Mouse (Mus musculus): Measurements from ENCODE around the gene Bet1. TPM values are rescaled to one million over a fixed set of nuclear protein-coding genes. Genes with fewer than 3 reads are reported as not detected.

Bet1 gene
- polyA plus RNA-seq (2014; fragmentation: Nextera tagmentation; extraction: Ambion mirVana) = 62.0 and 73.0 TPM in 2 replicates

DNA sequence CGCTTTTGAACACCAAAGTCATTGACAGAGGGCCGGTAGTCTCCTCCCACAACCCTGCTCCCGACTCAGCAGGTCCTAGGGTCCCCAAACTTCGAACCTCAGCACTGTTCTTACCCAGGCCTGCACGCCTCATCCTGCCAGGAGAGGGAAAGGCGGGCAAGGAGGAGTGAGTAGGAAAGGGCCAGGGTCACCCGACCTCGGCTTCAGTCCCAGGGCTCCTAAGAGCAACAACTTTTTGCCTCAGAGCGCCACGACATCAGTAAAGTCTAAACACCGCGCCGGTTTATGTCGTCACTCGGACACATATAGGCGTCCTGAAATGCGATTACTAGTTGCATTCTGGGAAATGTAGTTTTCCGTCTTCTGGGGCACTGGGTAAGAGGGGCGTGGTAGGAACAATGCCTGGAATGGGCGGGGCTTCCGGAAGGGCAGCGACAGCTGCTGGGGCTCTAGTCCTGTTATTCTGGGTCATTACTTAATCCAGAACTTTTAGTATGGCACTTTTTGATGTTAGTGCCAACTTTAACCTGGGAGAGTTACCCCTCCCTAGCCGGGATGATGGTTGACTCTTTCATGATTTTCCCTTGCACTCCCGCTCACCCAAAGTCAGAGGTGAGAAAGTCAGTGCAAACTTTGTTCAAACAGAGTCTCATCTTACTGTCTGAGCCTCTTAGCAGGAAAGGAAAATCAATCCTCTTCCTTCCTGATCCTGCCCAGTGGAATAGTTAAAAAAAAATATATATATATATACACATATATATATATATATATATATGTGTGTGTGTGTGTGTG lies at the start of gene Bet1:
TSS of gene Bet1 (minus strand) at position 310 of the 792 bp plus-strand sequence.
- H3K36me3 ChIP-seq (ENCODE audit: control insufficient read depth, insufficient read depth, low read length) = no peaks in the 10 kb centered on the region
- H3K9me3 ChIP-seq (ENCODE audit: control insufficient read depth, low read length) = no peaks in the 10 kb centered on the region
- H3K27me3 ChIP-seq (ENCODE audit: control insufficient read depth, insufficient read depth, low read length) = no peaks in the 10 kb centered on the region
- under 1% methylated on average over 24 of the region's 24 CpGs for WGBS
- DNase-seq (ENCODE audit: low spot score, missing footprints) = peak; percentile 99
- peak within 1 kb of the TSS; percentile 72 for H3K9ac ChIP-seq (ENCODE audit: low read length)
- peak within 1 kb of the TSS; percentile 68 for H3K4me2 ChIP-seq
- peaks cover 2% of the 10 kb centered on the region; the same call in 1 of the 2 replicates for H3K4me1 ChIP-seq (ENCODE audit: control insufficient read depth, insufficient read depth, low read length)
- ATAC-seq (ENCODE audit: low FRiP score) = peak; percentile 100
- H3K27ac ChIP-seq (ENCODE audit: low read depth, low read length) = no peak within 1 kb of the TSS
- peak within 1 kb of the TSS; percentile 81 for H3K4me3 ChIP-seq (ENCODE audit: low read depth, low read length)

DNA sequence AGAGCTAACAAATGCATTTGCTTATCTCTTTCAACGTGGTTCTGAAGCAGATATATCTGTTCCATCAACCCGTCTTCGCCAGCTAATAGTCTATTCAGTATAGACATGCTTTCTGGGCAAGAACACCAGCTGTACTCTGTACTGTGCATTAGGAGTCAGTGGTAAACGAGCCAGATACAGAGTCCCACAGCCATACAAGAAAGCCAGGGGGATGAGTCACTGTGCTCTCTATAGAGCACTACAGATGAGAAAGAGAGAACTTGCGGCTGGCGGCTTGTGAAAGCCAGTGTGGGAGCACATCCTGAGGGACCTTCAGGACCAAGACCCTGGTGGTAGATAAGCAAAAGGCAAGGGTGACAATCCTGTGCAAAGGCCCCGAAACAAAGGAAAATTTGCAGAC lies 45.5 kb upstream of the Bet1 start:
- Histone ChIP-seq H3K27ac (ENCODE audit: low read depth, low read length) (no peak overlapping the region), H3K4me1 (ENCODE audit: control insufficient read depth, insufficient read depth, low read length) (no peaks in the 10 kb centered on the region), H3K9ac (ENCODE audit: low read length) (no peak overlapping the region), H3K27me3 (ENCODE audit: control insufficient read depth, insufficient read depth, low read length) (no peaks in the 10 kb centered on the region), H3K4me3 (ENCODE audit: low read depth, low read length) (no peak overlapping the region), H3K9me3 (ENCODE audit: control insufficient read depth, low read length) (no peaks in the 10 kb centered on the region), H3K36me3 (ENCODE audit: control insufficient read depth, insufficient read depth, low read length) (no peaks in the 10 kb centered on the region), H3K4me2 (no peak overlapping the region)
- DNase-seq (ENCODE audit: low spot score, missing footprints) (no peak), ATAC-seq (ENCODE audit: low FRiP score) (no peak)
- 79% methylated on average over 7 of the region's 7 CpGs for WGBS

DNA sequence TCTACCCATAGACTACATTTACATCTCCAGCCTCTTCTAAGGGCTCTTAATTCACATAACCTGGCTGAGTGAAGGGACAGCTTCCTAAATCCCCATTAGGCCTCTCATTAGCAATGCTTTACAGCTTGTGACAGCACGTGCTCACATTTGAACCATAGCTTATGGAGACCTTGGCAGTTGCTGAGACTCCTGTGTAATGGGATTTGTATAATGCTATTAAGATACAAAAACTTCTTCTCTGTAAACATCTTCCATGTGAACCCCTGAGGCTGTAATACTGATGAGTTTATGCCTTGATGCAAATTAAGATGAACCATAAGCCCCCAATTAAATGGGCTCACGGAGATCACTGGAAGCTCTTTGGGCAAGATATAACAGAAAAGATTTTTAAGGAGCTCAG lies 44.4 kb upstream of the Bet1 start:
- ATAC-seq (ENCODE audit: low FRiP score) = no peak
- Histone ChIP-seq H3K27me3 (ENCODE audit: control insufficient read depth, insufficient read depth, low read length) (no peaks in the 10 kb centered on the region), H3K36me3 (ENCODE audit: control insufficient read depth, insufficient read depth, low read length) (no peaks in the 10 kb centered on the region), H3K9ac (ENCODE audit: low read length) (no peak overlapping the region), H3K4me2 (no peak overlapping the region), H3K4me3 (ENCODE audit: low read depth, low read length) (no peak overlapping the region), H3K27ac (ENCODE audit: low read depth, low read length) (no peak overlapping the region), H3K9me3 (ENCODE audit: control insufficient read depth, low read length) (no peaks in the 10 kb centered on the region), H3K4me1 (ENCODE audit: control insufficient read depth, insufficient read depth, low read length) (no peaks in the 10 kb centered on the region)
- no peak for DNase-seq (ENCODE audit: low spot score, missing footprints)
- 45% methylated on average over 2 of the region's 2 CpGs for WGBS

DNA sequence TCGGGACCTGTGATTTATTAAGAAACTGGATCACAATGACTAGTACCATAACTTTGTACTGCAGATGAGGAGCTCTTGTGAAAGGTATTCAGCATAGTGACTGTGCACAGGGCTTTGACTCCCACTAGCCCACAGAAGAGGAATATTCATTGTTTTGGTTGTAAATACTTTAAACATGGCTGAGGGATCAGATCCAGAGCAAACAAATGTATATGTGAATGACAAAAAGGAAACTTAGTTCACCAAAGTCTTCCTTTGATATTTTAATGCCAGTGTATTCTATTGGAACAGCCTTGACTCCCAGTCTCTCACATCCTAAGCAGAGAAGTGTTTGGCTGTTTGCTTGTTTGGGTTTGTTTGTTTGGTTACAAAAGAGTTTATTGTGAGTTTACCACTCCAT lies 31.8 kb upstream of the Bet1 start:
- H3K27ac ChIP-seq (ENCODE audit: low read depth, low read length) = no peak overlapping the region
- no peak for DNase-seq (ENCODE audit: low spot score, missing footprints)
- H3K27me3 ChIP-seq (ENCODE audit: control insufficient read depth, insufficient read depth, low read length) = no peaks in the 10 kb centered on the region
- no peaks in the 10 kb centered on the region for H3K9me3 ChIP-seq (ENCODE audit: control insufficient read depth, low read length)
- no peak overlapping the region for H3K4me2 ChIP-seq
- no peak overlapping the region for H3K4me3 ChIP-seq (ENCODE audit: low read depth, low read length)
- no peaks in the 10 kb centered on the region for H3K4me1 ChIP-seq (ENCODE audit: control insufficient read depth, insufficient read depth, low read length)
- H3K9ac ChIP-seq (ENCODE audit: low read length) = no peak overlapping the region
- no peaks in the 10 kb centered on the region for H3K36me3 ChIP-seq (ENCODE audit: control insufficient read depth, insufficient read depth, low read length)
- no peak for ATAC-seq (ENCODE audit: low FRiP score)
- WGBS = 65% methylated on average over 1 of the region's 1 CpGs

DNA sequence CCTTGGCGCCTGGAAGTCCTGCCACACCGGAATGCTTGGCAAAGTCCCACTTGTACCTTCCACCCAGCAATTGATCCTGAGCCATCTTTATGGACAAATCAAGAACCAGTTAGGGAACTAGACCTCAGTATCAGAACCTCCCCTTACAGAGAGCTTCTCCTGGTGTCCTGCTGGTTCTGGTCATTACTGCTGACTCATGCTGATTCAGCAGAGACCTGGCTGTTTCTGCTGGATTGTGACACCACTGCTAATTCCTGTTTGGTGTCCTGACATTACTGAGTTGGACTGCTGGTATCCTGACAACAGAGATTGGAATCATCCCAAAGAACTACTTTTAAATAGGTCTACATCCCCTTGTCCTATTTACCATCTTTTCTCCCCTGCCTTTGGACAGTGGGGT lies 3.7 kb upstream of the Bet1 start:
- WGBS = 79% methylated on average over 2 of the region's 2 CpGs
- Histone ChIP-seq H3K36me3 (ENCODE audit: control insufficient read depth, insufficient read depth, low read length) (no peaks in the 10 kb centered on the region), H3K4me2 (no peak overlapping the region), H3K9ac (ENCODE audit: low read length) (no peak overlapping the region), H3K27ac (ENCODE audit: low read depth, low read length) (no peak overlapping the region), H3K4me1 (ENCODE audit: control insufficient read depth, insufficient read depth, low read length) (peaks cover 2% of the 10 kb centered on the region; the same call in 1 of the 2 replicates), H3K4me3 (ENCODE audit: low read depth, low read length) (no peak overlapping the region), H3K27me3 (ENCODE audit: control insufficient read depth, insufficient read depth, low read length) (no peaks in the 10 kb centered on the region), H3K9me3 (ENCODE audit: control insufficient read depth, low read length) (no peaks in the 10 kb centered on the region)
- DNase-seq (ENCODE audit: low spot score, missing footprints) (no peak), ATAC-seq (ENCODE audit: low FRiP score) (no peak)

DNA sequence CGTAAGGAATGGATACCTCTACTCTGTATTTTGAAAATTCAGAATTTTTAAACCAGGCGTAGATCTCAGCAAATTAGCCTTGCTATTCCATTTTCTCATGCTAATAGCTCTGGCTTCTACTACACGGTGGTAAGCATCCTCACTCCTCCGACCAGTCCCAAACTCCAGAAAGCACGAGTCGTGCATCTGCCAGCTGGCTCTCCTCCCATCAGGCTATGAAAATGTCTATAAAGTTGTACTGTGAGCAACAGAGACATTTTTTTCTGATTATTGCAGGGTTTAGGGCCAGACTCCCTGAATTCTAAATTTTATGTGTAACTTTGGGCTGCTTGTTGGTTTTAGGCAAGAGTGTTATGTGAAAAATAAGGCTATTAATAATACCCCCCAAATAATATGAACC lies 14.5 kb downstream of the Bet1 start:
- ATAC-seq (ENCODE audit: low FRiP score) (no peak), DNase-seq (ENCODE audit: low spot score, missing footprints) (no peak)
- H3K4me2 ChIP-seq = no peak overlapping the region
- no peak overlapping the region for H3K4me3 ChIP-seq (ENCODE audit: low read depth, low read length)
- no peak overlapping the region for H3K27ac ChIP-seq (ENCODE audit: low read depth, low read length)
- no peak overlapping the region for H3K9ac ChIP-seq (ENCODE audit: low read length)
- WGBS = 92% methylated on average over 6 of the region's 6 CpGs
- no peaks in the 10 kb centered on the region for H3K9me3 ChIP-seq (ENCODE audit: control insufficient read depth, low read length)
- H3K36me3 ChIP-seq (ENCODE audit: control insufficient read depth, insufficient read depth, low read length) = no peaks in the 10 kb centered on the region
- H3K4me1 ChIP-seq (ENCODE audit: control insufficient read depth, insufficient read depth, low read length) = no peaks in the 10 kb centered on the region
- no peaks in the 10 kb centered on the region for H3K27me3 ChIP-seq (ENCODE audit: control insufficient read depth, insufficient read depth, low read length)

- H3K27me3 ChIP-seq (ENCODE audit: control insufficient read depth, insufficient read depth, low read length) = no peaks in the 10 kb centered on the region
- no peak overlapping the region for H3K27ac ChIP-seq (ENCODE audit: low read depth, low read length)
- H3K36me3 ChIP-seq (ENCODE audit: control insufficient read depth, insufficient read depth, low read length) = no peaks in the 10 kb centered on the region
- H3K9me3 ChIP-seq (ENCODE audit: control insufficient read depth, low read length) = no peaks in the 10 kb centered on the region
- H3K4me1 ChIP-seq (ENCODE audit: control insufficient read depth, insufficient read depth, low read length) = no peaks in the 10 kb centered on the region
- no peak overlapping the region for H3K4me3 ChIP-seq (ENCODE audit: low read depth, low read length)
- H3K9ac ChIP-seq (ENCODE audit: low read length) = no peak overlapping the region
- ATAC-seq (ENCODE audit: low FRiP score) = no peak
- DNase-seq (ENCODE audit: low spot score, missing footprints) = no peak
- H3K4me2 ChIP-seq = no peak overlapping the region
These were observed 17.1 kb downstream of the Bet1 start for GRCm38 (mm10) chr6:4069714-4070113.

GRCm38 (mm10) chr6:4054387-4054786 lies 32.4 kb downstream of the Bet1 start:
- WGBS = 89% methylated on average over 4 of the region's 4 CpGs
- H3K36me3 ChIP-seq (ENCODE audit: control insufficient read depth, insufficient read depth, low read length) = no peaks in the 10 kb centered on the region
- no peak overlapping the region for H3K9ac ChIP-seq (ENCODE audit: low read length)
- H3K4me1 ChIP-seq (ENCODE audit: control insufficient read depth, insufficient read depth, low read length) = no peaks in the 10 kb centered on the region
- H3K9me3 ChIP-seq (ENCODE audit: control insufficient read depth, low read length) = no peaks in the 10 kb centered on the region
- ATAC-seq (ENCODE audit: low FRiP score) (no peak), DNase-seq (ENCODE audit: low spot score, missing footprints) (no peak)
- no peak overlapping the region for H3K27ac ChIP-seq (ENCODE audit: low read depth, low read length)
- no peak overlapping the region for H3K4me2 ChIP-seq
- no peak overlapping the region for H3K4me3 ChIP-seq (ENCODE audit: low read depth, low read length)
- no peaks in the 10 kb centered on the region for H3K27me3 ChIP-seq (ENCODE audit: control insufficient read depth, insufficient read depth, low read length)

GRCm38 (mm10) chr6:4052843-4053242 lies 33.9 kb downstream of the Bet1 start:
- Histone ChIP-seq H3K27me3 (ENCODE audit: control insufficient read depth, insufficient read depth, low read length) (no peaks in the 10 kb centered on the region), H3K27ac (ENCODE audit: low read depth, low read length) (no peak overlapping the region), H3K4me3 (ENCODE audit: low read depth, low read length) (no peak overlapping the region), H3K4me1 (ENCODE audit: control insufficient read depth, insufficient read depth, low read length) (no peaks in the 10 kb centered on the region), H3K4me2 (no peak overlapping the region), H3K9ac (ENCODE audit: low read length) (no peak overlapping the region), H3K9me3 (ENCODE audit: control insufficient read depth, low read length) (no peaks in the 10 kb centered on the region), H3K36me3 (ENCODE audit: control insufficient read depth, insufficient read depth, low read length) (no peaks in the 10 kb centered on the region)
- 50% methylated on average over 1 of the region's 1 CpGs for WGBS
- DNase-seq (ENCODE audit: low spot score, missing footprints) (no peak), ATAC-seq (ENCODE audit: low FRiP score) (no peak)

Measured in midbrain, embryonic 11.5 days (tissue).